Mouse (Mus musculus) hindbrain, embryonic 10.5 days (tissue): ENCODE data around the gene Slc2a12. TPM values are rescaled to one million over a fixed set of nuclear protein-coding genes. Genes with fewer than 3 reads are reported as not detected.

Experiments
- DNase-seq: peaks from one replicate; pipeline ENCODE4 v3.0.0-alpha.2; 2017; ENCODE audit warnings: low spot score
- H3K27ac ChIP-seq: fragments of 300-500 bp; sonication (generic); 2 replicates; pipeline ENCODE4 v1.5.1; 2016; ENCODE audit warnings: mild to moderate bottlenecking, moderate library complexity
- H3K27me3 ChIP-seq: fragments of 300-500 bp; sonication (generic); 2 replicates; pipeline ENCODE4 v1.6.1; 2016; ENCODE audit warnings: mild to moderate bottlenecking; ENCODE audit not compliant: poor library complexity, insufficient read depth, severe bottlenecking
- H3K36me3 ChIP-seq: fragments of 300-500 bp; sonication (generic); 2 replicates; pipeline ENCODE4 v1.6.1; 2016; ENCODE audit warnings: mild to moderate bottlenecking, moderate library complexity
- H3K4me1 ChIP-seq: fragments of 300-500 bp; sonication (generic); replicated peaks from 2 replicates; pipeline ENCODE4 v1.6.1; 2016; ENCODE audit warnings: mild to moderate bottlenecking
- H3K4me3 ChIP-seq: fragments of 300-500 bp; sonication (generic); 2 replicates; pipeline ENCODE4 v1.5.1; 2016; ENCODE audit warnings: mild to moderate bottlenecking, moderate library complexity
- H3K9me3 ChIP-seq: fragments of 300-500 bp; sonication (generic); 2 replicates; pipeline ENCODE4 v1.6.1; 2016; ENCODE audit warnings: mild to moderate bottlenecking, moderate library complexity
- WGBS: fragments of 180-500 bp; shearing (Covaris S2); methylation state at CpG from one replicate; pipeline ENCODE4 v1.1.7; 2016; 5-methylcytosine and 5-hydroxymethylcytosine counted together
- polyA plus RNA-seq: library from polyadenylated mRNA; unstranded; fragments of >200 nt; fragmentation: Nextera tagmentation; extraction: Ambion mirVana; gene quantifications from 2 replicates; pipeline ENCODE4 v1.2.1, GENCODE M21; 2016

Gene Slc2a12
- polyA plus RNA-seq, 1 experiment from 2014 or later: 2.0 TPM

- Histone ChIP-seq H3K36me3 (no peaks in the 10 kb centered on the region; the same call in 1 of the 2 replicates), H3K4me3 (no peak overlapping the region), H3K27ac (no peak overlapping the region), H3K4me1 (no peaks in the 10 kb centered on the region), H3K9me3 (no peaks in the 10 kb centered on the region), H3K27me3 (no peaks in the 10 kb centered on the region)
- WGBS: 93% methylated on average over 5 of the region's 5 CpGs
- no peak for DNase-seq
Measured at GRCm38 (mm10) chr10:22720781-22721529, 76.1 kb downstream of the Slc2a12 start.

GRCm38 (mm10) chr10:22725166-22725565 lies 80.4 kb downstream of the Slc2a12 start:
- Histone ChIP-seq H3K4me3 (no peak overlapping the region), H3K36me3 (no peaks in the 10 kb centered on the region; the same call in 1 of the 2 replicates), H3K27ac (no peak overlapping the region), H3K4me1 (peaks cover 26% of the 10 kb centered on the region), H3K27me3 (no peaks in the 10 kb centered on the region), H3K9me3 (no peaks in the 10 kb centered on the region)
- 83% methylated on average over 4 of the region's 4 CpGs for WGBS
- DNase-seq: no peak

DNA sequence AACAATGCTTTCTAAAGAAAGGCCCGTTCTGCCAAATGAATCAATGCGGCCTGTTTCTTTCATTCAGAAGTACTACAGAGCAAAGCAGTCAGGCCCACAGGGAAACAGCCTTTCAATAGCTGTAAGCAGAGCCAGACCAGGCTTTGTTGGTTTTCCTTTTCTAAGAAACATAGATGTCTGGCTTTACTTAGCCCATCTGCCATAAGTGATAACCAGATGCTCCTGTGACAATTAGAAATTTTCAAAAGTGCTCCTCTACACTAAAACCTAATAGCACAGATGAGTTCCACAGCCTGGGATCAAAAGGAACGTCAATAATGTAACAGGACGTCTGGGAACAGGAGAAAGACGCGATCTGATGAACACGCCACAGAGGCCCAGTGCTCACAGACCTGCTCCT lies 81.5 kb downstream of the Slc2a12 start:
- Histone ChIP-seq H3K9me3 (no peaks in the 10 kb centered on the region), H3K4me1 (peaks cover 29% of the 10 kb centered on the region), H3K4me3 (no peak overlapping the region), H3K36me3 (no peaks in the 10 kb centered on the region; the same call in 1 of the 2 replicates), H3K27me3 (no peaks in the 10 kb centered on the region), H3K27ac (no peak overlapping the region)
- no peak for DNase-seq
- WGBS: 77% methylated on average over 7 of the region's 7 CpGs

DNA sequence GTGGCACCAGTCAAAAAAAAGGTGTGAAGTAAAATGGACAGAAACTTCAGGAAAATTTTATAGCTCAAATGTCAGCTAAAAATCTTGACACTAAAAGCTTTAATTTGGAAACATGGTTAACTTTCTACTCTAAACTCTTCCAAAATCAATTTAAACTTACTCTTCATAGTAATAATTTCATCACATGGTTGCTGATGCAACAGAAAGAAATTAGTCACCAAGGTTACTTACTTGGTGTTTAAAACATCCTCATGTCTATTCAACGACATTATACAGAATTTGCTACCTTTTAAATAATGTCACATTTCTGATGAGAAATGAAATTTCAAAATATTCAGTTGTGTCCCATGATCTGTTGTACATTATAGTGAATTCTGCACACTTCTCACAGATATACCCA lies 83.4 kb downstream of the Slc2a12 start:
- Histone ChIP-seq H3K27me3 (no peaks in the 10 kb centered on the region), H3K27ac (no peak overlapping the region), H3K36me3 (no peaks in the 10 kb centered on the region; the same call in 1 of the 2 replicates), H3K9me3 (no peaks in the 10 kb centered on the region), H3K4me3 (no peak overlapping the region), H3K4me1 (peaks cover 40% of the 10 kb centered on the region)
- DNase-seq: no peak
- WGBS: 93% methylated on average over 1 of the region's 1 CpGs

GRCm38 (mm10) chr10:22730266-22730991 lies 85.6 kb downstream of the Slc2a12 start:
- Histone ChIP-seq H3K36me3 (no peaks in the 10 kb centered on the region), H3K4me3 (peak overlapping the region; percentile 98), H3K4me1 (peaks cover 40% of the 10 kb centered on the region), H3K9me3 (no peaks in the 10 kb centered on the region), H3K27ac (peak overlapping the region; percentile 99), H3K27me3 (no peaks in the 10 kb centered on the region)
- 1% methylated on average over 39 of the region's 39 CpGs for WGBS
- peak; percentile 13 for DNase-seq

GRCm38 (mm10) chr10:22730992-22731271 lies 86.1 kb downstream of the Slc2a12 start:
- peak overlapping the region; percentile 99 for H3K27ac ChIP-seq
- no peaks in the 10 kb centered on the region for H3K36me3 ChIP-seq
- H3K27me3 ChIP-seq: no peaks in the 10 kb centered on the region
- H3K9me3 ChIP-seq: no peaks in the 10 kb centered on the region
- peaks cover 40% of the 10 kb centered on the region for H3K4me1 ChIP-seq
- peak overlapping the region; percentile 98 for H3K4me3 ChIP-seq
- under 1% methylated on average over 33 of the region's 33 CpGs for WGBS
- no peak for DNase-seq

GRCm38 (mm10) chr10:22731272-22732093 lies 86.7 kb downstream of the Slc2a12 start, which contains the start of gene Tbpl1:
Tbpl1 (minus strand) TSS chr10:22731938.
- Histone ChIP-seq H3K4me1 (peaks cover 37% of the 10 kb centered on the region), H3K9me3 (no peaks in the 10 kb centered on the region), H3K4me3 (peak within 1 kb of the TSS; percentile 98), H3K27ac (peak within 1 kb of the TSS; percentile 99), H3K27me3 (no peaks in the 10 kb centered on the region), H3K36me3 (no peaks in the 10 kb centered on the region)
- under 1% methylated on average over 77 of the region's 77 CpGs for WGBS
- DNase-seq: peak; percentile 94

GRCm38 (mm10) chr10:22732181-22732580 lies 87.4 kb downstream of the Slc2a12 start:
- H3K4me3 ChIP-seq: peak overlapping the region; percentile 98
- DNase-seq: no peak
- peak overlapping the region; percentile 99 for H3K27ac ChIP-seq
- H3K27me3 ChIP-seq: no peaks in the 10 kb centered on the region
- peaks cover 30% of the 10 kb centered on the region for H3K4me1 ChIP-seq
- H3K9me3 ChIP-seq: no peaks in the 10 kb centered on the region
- WGBS: 70% methylated on average over 10 of the region's 10 CpGs
- no peaks in the 10 kb centered on the region for H3K36me3 ChIP-seq

GRCm38 (mm10) chr10:22745922-22746321 lies 101.1 kb downstream of the Slc2a12 start:
- Histone ChIP-seq H3K4me1 (no peaks in the 10 kb centered on the region), H3K9me3 (no peaks in the 10 kb centered on the region), H3K27ac (no peak overlapping the region), H3K4me3 (no peak overlapping the region), H3K36me3 (no peaks in the 10 kb centered on the region), H3K27me3 (no peaks in the 10 kb centered on the region)
- WGBS: 79% methylated on average over 7 of the region's 7 CpGs
- DNase-seq: no peak

- Histone ChIP-seq H3K36me3 (no peaks in the 10 kb centered on the region), H3K4me1 (no peaks in the 10 kb centered on the region), H3K27me3 (no peaks in the 10 kb centered on the region), H3K4me3 (no peak overlapping the region), H3K27ac (no peak overlapping the region), H3K9me3 (no peaks in the 10 kb centered on the region)
- WGBS: 80% methylated on average over 13 of the region's 13 CpGs
- no peak for DNase-seq
Measured at GRCm38 (mm10) chr10:22746334-22747322, 101.8 kb downstream of the Slc2a12 start.

DNA sequence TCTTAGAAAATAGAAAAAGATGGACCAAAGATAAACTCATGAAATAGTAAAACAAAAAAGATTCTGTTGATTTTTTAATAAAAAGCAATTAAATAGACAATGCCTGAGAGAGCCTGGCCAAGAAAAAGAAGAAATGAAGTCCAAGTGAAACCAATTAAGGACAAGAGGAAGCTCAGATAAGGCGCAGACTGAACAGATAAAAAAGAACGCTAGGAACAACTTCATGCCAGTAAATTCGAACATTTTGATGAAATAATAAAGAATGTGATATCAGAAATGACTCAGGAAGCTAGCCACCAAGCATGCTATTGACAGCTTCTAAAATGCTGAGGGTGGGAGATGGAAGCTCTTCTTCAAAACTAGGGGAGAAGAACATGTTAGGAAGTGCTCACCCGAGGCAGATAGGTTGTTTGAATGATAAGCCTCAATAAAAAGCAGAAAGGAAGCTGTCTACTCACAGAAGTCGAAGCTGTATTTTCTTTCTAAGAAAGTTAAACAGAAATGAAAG lies 106.4 kb downstream of the Slc2a12 start:
- 82% methylated on average over 5 of the region's 5 CpGs for WGBS
- H3K9me3 ChIP-seq: no peaks in the 10 kb centered on the region

More for the DNA sequence above, 106.4 kb downstream of the Slc2a12 start:
- no peak for DNase-seq
- no peaks in the 10 kb centered on the region for H3K36me3 ChIP-seq
- H3K27ac ChIP-seq: no peak overlapping the region
- H3K27me3 ChIP-seq: no peaks in the 10 kb centered on the region
- no peak overlapping the region for H3K4me3 ChIP-seq
- H3K4me1 ChIP-seq: no peaks in the 10 kb centered on the region
